Mouse (Mus musculus): ENCODE data around the gene Lpp.

Gene Lpp

GRCm38 (mm10) chr16:24398476-24398875 lies 5.2 kb downstream of the Lpp start:
- in situ Hi-C loops (cut with MboI, MseI): loop anchor here (25.0 kb wide), 1 partner anchor 664 kb away; no protein-coding TSS in a partner anchor

- in situ Hi-C loops (cut with MboI, MseI): loop anchor here (25.0 kb wide), 1 partner anchor 663 kb away; no protein-coding TSS in a partner anchor
Measured at GRCm38 (mm10) chr16:24398893-24399292, 5.6 kb downstream of the Lpp start.

- in situ Hi-C loops (cut with MboI, MseI): loop anchor here (25.0 kb wide), 1 partner anchor 663 kb away; no protein-coding TSS in a partner anchor
Measured at GRCm38 (mm10) chr16:24399524-24399923, 6.2 kb downstream of the Lpp start.

- in situ Hi-C loops (cut with MboI, MseI): no loop called here
Measured at GRCm38 (mm10) chr16:24400776-24401175, 7.5 kb downstream of the Lpp start.

- in situ Hi-C loops (cut with MboI, MseI): no loop called here
Measured at GRCm38 (mm10) chr16:24402801-24403200, 9.5 kb downstream of the Lpp start.

GRCm38 (mm10) chr16:24403733-24404380 lies 10.6 kb downstream of the Lpp start:
- in situ Hi-C loops (cut with MboI, MseI): no loop called here

- in situ Hi-C loops (cut with MboI, MseI): no loop called here
Measured at GRCm38 (mm10) chr16:24406521-24406920, 13.2 kb downstream of the Lpp start.

GRCm38 (mm10) chr16:24411281-24411680 lies 18.0 kb downstream of the Lpp start:
- in situ Hi-C loops (cut with MboI, MseI): no loop called here

GRCm38 (mm10) chr16:24412193-24412592 lies 18.9 kb downstream of the Lpp start:
- in situ Hi-C loops (cut with MboI, MseI): no loop called here

- in situ Hi-C loops (cut with MboI, MseI): no loop called here
Measured at GRCm38 (mm10) chr16:24413059-24413458, 19.8 kb downstream of the Lpp start.

- in situ Hi-C loops (cut with MboI, MseI): no loop called here
Measured at GRCm38 (mm10) chr16:24418022-24418421, 24.7 kb downstream of the Lpp start.

GRCm38 (mm10) chr16:24420603-24421120 lies 27.4 kb downstream of the Lpp start:
- in situ Hi-C loops (cut with MboI, MseI): no loop called here

- in situ Hi-C loops (cut with MboI, MseI): no loop called here
Measured at GRCm38 (mm10) chr16:24421687-24422418, 28.5 kb downstream of the Lpp start.

- in situ Hi-C loops (cut with MboI, MseI): no loop called here
Measured at GRCm38 (mm10) chr16:24423196-24423595, 29.9 kb downstream of the Lpp start.

GRCm38 (mm10) chr16:24423751-24424150 lies 30.4 kb downstream of the Lpp start:
- in situ Hi-C loops (cut with MboI, MseI): no loop called here

- in situ Hi-C loops (cut with MboI, MseI): no loop called here
Measured at GRCm38 (mm10) chr16:24424356-24424977, 31.2 kb downstream of the Lpp start.

- in situ Hi-C loops (cut with MboI, MseI): no loop called here
Measured at GRCm38 (mm10) chr16:24425816-24426215, 32.5 kb downstream of the Lpp start.

GRCm38 (mm10) chr16:24427606-24428005 lies 34.3 kb downstream of the Lpp start:
- in situ Hi-C loops (cut with MboI, MseI): no loop called here

GRCm38 (mm10) chr16:24428055-24428454 lies 34.7 kb downstream of the Lpp start:
- in situ Hi-C loops (cut with MboI, MseI): no loop called here

GRCm38 (mm10) chr16:24428742-24429141 lies 35.4 kb downstream of the Lpp start:
- in situ Hi-C loops (cut with MboI, MseI): no loop called here

- in situ Hi-C loops (cut with MboI, MseI): no loop called here
Measured at GRCm38 (mm10) chr16:24429691-24430090, 36.4 kb downstream of the Lpp start.

GRCm38 (mm10) chr16:24431808-24432207 lies 38.5 kb downstream of the Lpp start:
- in situ Hi-C loops (cut with MboI, MseI): no loop called here

Measured in T-helper 1 cell (primary cell).